Mouse (Mus musculus) E14TG2a.4 (cell line): ENCODE measurements around the gene Ascc1.

Experiments
- CTCF ChIP-seq: conservative IDR thresholded peaks from 2 replicates; pipeline ENCODE4 v1.5.1; 2014; ENCODE audit warnings: low read length
- NANOG ChIP-seq: IDR thresholded peaks from 2 replicates; pipeline ENCODE4 v1.6.1; 2014; ENCODE audit warnings: borderline replicate concordance, low read length, mixed read lengths

- TF ChIP-seq CTCF (no peak), NANOG (no peak)
These were observed 1.2 kb downstream of the Ascc1 start for GRCm38 (mm10) chr10:60003847-60004246.
